Mouse (Mus musculus) layer of hippocampus, adult 18-20 months (tissue): Measurements from ENCODE around the gene Zc3hav1l. TPM values are rescaled to one million over a fixed set of nuclear protein-coding genes. Genes with fewer than 3 reads are reported as not detected.
A peak's percentile ranks its signal among the peaks of the same experiment; 100 is the strongest.

Experiments
- DNase-seq, 2 experiments: peaks; one replicate each; pipeline ENCODE4 v3.0.0; 2022; ENCODE audit warnings: low spot score in 2 of 2
- long read RNA-seq: library from polyadenylated mRNA; stranded (forward); transcript quantifications from one replicate; pipeline ENCODE4 v2.0.0, GENCODE M21; 2021
- total RNA-seq, 2 experiments: library from RNA; stranded (reverse); gene quantifications; 2 replicates each; pipeline ENCODE4 v1.2.3; 2021

Gene Zc3hav1l
- total RNA-seq: 1 to 10 TPM; 4.5 to 4.6 TPM
- long read RNA-seq, full-length matches to known transcripts: 1 of 2 reads
- long read RNA-seq, partial matches to known transcripts: 1 of 2 reads
- long read RNA-seq, other reads (novel, unspliced or antisense): 0 of 2 reads

GRCm38 (mm10) chr6:38298761-38299401 lies at the start of gene Zc3hav1l:
Gene Zc3hav1l (minus strand): TSS chr6:38299259.
- DNase-seq: peak; percentile 49 to 74

GRCm38 (mm10) chr6:38347875-38348274 lies 48.8 kb upstream of the Zc3hav1l start:
- DNase-seq: no peak

DNA sequence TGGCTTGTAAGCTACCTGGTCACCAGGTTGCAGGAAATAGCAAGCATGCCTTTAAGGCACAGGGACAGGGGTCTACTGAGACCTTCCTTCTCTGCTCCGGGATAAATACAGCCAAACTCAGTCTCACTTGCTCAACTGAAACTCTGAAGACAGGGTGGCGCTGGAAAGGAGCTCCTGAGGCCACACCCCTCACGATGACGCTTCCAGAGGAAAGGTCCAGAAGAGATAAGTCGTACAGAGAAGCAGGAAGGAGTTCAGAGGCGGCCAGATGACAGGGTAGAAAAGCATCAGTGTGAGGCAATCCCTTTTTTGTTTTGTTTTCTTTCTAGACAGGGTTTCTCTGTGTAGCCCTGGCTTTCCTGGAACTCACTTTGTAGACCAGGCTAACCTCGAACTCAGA lies 46.7 kb upstream of the Zc3hav1l start:
- no peak for DNase-seq

GRCm38 (mm10) chr6:38344006-38344670 lies 45.1 kb upstream of the Zc3hav1l start:
- DNase-seq: no peak

GRCm38 (mm10) chr6:38343581-38343980 lies 44.5 kb upstream of the Zc3hav1l start:
- DNase-seq: no peak

- DNase-seq: no peak
Measured at GRCm38 (mm10) chr6:38342666-38342992, 43.6 kb upstream of the Zc3hav1l start.

- no peak for DNase-seq
Measured at GRCm38 (mm10) chr6:38341751-38342665, 42.9 kb upstream of the Zc3hav1l start.

DNA sequence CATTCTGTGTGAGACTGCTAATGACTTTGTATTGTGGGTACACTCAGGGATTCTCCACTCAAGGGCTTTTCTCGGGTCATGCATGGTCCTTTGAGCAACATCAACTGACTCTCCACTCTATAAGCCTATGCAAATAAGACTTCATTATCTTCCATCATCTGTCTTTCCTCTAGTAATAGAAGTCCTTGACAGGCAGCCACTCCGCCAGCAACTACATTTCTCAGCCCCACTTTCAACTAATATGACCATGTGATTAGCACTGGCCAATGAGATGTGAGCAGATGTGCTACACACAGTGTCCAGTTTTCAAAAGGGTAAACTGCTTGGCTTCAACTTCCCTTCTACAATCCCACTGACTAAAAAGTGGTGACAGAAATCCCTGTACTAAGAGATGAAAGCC lies 40.0 kb upstream of the Zc3hav1l start:
- no peak for DNase-seq

GRCm38 (mm10) chr6:38337951-38338350 lies 38.9 kb upstream of the Zc3hav1l start:
- no peak for DNase-seq

GRCm38 (mm10) chr6:38337166-38337705 lies 38.2 kb upstream of the Zc3hav1l start:
- no peak for DNase-seq

GRCm38 (mm10) chr6:38335264-38335663 lies 36.2 kb upstream of the Zc3hav1l start:
- no peak for DNase-seq

GRCm38 (mm10) chr6:38326596-38326995 lies 27.5 kb upstream of the Zc3hav1l start:
- peak; percentile 19 to 61 for DNase-seq

- DNase-seq: no peak
Measured at GRCm38 (mm10) chr6:38320621-38321020, 21.6 kb upstream of the Zc3hav1l start.

DNA sequence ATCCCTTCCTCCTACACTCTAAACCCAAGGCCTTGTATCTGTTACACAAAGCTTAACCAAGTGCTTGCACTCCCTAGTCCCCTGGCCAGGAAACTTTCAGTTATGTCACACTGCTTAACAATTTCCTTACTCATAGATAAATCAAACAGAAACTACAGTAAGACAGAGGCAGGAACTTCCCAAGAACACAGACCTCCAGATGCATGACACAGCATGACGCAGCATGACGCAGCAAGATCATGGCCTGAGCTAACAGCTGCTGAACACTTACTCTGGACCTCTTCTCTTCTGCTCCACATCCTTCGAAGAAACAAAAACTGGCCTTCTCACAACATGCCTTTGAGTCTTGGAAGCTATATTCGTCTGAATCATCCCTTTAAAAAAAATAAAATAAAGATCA lies 17.0 kb upstream of the Zc3hav1l start:
- DNase-seq: no peak

- no peak for DNase-seq
Measured at GRCm38 (mm10) chr6:38309741-38310140, 10.7 kb upstream of the Zc3hav1l start.

- no peak for DNase-seq
Measured at GRCm38 (mm10) chr6:38304981-38305380, 5.9 kb upstream of the Zc3hav1l start.

GRCm38 (mm10) chr6:38298246-38298635 lies 818 bp downstream of the Zc3hav1l start:
- DNase-seq: no peak

DNA sequence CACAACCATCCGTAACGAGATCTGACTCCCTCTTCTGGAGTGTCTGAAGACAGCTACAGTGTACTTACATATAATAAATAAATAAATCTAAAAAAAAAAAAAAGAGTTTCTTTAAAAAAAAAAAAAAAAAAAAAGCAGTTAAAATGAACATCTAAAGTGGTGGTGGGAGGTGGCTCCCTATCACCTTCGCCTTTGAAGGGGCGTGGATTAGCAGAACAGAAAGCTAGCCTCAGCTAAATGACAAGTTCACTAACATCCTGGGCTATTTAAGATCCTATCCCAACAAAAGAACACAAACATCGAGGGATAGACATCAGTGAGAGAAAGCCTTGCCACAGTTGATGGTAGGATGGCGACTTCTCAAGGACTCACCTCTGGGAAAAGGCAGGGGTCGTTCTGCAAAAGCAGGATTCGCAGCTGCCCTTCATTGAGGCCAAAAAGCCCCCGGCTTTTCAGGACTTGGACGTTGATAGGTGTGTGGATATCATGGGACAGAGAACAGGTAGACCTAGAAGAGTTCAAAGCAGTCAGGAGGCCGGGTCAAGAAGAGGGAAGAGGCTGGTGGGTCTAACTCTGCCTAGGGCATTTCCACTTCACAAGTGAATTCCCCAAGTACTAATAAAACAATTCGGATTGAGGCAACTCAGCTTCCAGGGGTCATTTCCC lies 1.3 kb downstream of the Zc3hav1l start:
- DNase-seq: no peak

GRCm38 (mm10) chr6:38293708-38294107 lies 5.4 kb downstream of the Zc3hav1l start:
- no peak for DNase-seq

GRCm38 (mm10) chr6:38292871-38293646 lies 6.0 kb downstream of the Zc3hav1l start:
- no peak for DNase-seq
